Mouse (Mus musculus): Measurements from ENCODE around the gene Pkp3.

The Pkp3 gene

DNA sequence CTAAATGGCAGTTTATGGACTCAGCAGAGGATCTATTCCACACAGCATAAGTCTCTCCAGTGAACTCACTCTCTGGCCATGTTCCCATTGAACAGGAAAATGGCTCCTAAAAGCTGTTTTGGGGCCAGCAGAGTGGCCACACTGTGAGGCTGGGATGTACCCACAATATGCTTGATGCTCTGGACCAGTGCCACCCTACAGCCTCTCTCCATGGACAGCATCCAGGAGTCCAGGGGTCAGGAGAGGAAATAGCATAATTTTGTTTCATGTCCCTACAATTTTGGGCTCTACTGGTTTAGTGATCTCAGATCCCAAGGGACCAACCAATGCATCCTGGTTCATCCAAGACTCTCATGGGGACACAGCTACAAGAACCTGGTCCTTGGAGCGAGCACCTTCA, 20.5 kb upstream of the Pkp3 start:
- no peak for DNase-seq (ENCODE audit: low spot score)

DNA sequence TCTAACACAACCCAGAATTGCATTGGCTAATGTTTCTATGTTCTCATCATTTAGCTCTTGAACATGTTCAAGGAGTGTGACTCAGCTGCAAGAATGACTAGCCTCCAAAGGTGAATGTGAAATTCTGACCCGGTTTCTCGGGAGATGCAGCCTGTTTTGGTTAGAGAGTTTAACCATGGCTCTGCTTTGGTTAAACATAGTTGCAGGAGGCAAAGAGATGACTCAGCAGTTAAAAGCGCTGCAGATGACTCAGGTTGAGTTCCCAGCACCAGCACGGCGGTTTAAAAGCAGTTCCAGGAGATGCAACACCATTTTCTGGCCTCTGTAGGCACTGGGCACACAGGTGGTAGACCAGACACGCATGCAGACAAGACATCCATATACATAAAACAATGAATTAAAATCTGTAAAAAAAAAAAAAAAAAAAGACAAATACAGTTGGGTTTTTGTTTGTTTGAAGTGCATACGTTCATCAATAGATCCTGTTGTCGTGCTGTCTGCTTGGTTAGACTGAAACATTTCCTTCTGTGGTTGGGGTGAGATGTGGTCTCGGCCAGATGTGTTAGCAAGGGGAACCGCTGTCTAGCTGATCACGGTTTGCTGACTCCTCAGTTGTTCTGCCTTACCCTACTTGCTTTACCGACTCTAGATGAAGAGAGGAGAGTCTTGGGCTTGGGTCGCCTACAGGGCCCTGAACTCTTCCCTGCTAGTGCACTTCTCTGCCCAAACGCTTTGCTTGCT, 19.2 kb upstream of the Pkp3 start:
- DNase-seq (ENCODE audit: low spot score) = no peak

DNA sequence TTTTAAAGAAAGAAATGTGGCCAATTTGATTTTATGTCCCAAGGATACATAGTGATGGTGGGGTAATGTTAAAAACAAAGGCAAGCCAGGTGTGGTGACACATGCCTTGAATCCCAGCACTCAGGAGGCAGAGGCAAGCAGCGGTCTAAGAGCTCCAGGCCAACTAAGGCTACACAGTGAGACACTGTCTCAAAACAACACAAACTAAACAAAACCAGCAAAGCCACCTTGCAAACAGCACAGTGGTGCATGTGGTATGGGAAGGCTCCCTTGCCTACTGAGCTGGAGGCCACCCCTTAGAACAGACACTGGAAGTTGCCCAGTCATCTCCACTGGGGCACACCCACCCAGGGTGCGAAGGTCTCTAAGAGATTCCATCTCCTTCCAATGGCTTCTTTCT, 18.1 kb upstream of the Pkp3 start:
- DNase-seq (ENCODE audit: low spot score) = no peak

DNA sequence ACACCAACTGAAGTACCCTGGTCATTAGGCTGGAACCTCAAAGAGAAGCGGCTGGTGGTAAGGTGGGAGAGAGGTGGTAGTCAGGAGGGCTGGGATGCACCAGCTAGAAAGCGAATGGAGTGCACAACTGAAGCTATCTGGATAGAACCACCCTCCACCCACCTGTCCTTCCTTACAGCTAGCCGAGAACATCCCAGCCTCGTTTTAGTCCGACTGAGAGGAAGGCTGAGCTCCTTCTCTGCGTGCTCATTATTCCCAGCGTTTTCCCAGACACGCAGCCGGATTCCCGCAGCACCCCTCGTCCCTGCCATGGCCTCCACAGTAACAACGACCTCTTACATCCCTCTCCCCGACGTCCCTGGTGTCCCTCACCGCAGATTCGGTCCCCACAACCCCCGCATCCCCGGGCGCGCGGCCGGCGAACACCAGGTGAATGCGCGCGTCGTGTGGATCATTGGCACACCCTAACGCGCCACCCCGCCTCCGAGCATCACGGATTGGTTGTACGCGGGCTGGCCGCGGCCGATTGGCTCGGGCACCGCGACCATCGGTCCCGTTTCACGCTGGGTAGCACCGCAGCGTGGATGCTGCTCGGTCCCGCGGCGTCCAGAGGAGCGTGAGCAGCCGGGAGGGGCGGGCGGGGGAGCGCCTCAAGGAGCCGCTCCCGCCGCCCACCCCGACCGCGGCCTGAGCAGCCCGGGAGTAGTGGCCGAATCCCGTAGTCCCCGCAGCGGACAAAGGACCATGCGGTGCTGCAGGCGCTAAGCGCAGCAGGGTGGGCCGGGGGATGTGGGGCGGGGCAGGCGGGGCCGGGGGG, 17.4 kb upstream of the Pkp3 start, which contains the start of gene B4galnt4:
TSS of gene B4galnt4 (plus strand) at position 679 of the 817 bp plus-strand sequence.
- peak; percentile 87 for DNase-seq (ENCODE audit: low spot score)

DNA sequence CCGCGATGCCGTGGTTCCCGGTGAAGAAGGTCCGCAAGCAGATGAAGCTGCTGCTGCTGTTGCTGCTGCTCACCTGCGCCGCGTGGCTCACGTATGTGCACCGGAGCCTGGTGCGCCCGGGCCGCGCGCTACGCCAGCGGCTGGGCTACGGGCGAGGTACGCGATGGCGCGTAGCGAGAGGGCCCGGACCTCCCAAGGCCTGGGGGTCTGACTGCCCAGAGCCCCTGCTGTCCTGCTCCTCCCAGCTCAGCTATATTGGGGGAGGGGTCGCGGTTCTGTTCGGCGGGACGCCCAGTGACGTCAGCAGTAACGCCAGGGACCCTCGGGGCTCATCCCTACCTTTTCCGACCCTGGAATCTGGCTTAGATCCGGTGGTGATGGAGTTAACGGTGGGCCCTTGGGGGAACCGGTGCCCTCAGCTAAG, 16.7 kb upstream of the Pkp3 start:
- peak; percentile 55 for DNase-seq (ENCODE audit: low spot score)

DNA sequence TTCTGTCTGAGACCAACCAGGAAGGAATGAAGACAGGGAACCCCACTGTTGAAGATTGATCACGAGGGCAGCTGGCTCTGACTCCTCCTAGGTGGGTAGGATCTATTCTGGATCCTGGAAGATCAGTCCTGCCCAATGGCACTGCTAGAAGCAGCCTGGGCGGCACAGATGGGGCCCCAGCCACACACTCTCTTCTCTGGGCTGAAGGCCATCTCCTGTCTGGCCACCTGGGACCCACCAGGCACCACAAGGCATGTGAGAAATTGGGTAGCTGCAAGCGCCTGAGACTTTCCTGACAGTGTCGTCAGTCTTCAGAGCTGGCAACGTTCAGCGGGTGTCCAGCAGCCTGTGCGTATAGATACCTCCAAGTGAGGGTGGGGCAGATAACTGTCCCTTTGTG, 15.5 kb upstream of the Pkp3 start:
- DNase-seq (ENCODE audit: low spot score) = no peak

GRCm38 (mm10) chr7:141063353-141063752, 14.7 kb upstream of the Pkp3 start:
- no peak for DNase-seq (ENCODE audit: low spot score)

DNA sequence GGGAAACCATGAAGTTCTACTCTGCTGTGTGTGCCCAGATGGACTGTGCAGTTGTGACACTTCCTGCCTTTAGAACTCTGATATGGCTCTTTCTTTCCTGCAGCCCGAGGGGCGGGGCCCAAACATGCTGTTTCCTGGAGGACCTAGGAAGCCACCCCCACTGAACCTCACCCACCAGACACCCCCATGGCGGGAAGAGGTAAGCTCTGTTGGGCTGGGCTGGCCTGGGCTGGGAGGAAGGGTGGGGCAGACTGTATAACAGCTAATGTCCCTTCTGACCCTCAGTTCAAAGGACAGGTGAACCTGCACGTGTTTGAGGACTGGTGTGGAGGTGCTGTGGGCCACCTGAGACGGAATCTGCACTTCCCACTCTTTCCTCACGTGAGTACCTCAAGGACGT, 13.8 kb upstream of the Pkp3 start:
- DNase-seq (ENCODE audit: low spot score) = no peak

GRCm38 (mm10) chr7:141064576-141064975, 13.4 kb upstream of the Pkp3 start:
- no peak for DNase-seq (ENCODE audit: low spot score)

DNA sequence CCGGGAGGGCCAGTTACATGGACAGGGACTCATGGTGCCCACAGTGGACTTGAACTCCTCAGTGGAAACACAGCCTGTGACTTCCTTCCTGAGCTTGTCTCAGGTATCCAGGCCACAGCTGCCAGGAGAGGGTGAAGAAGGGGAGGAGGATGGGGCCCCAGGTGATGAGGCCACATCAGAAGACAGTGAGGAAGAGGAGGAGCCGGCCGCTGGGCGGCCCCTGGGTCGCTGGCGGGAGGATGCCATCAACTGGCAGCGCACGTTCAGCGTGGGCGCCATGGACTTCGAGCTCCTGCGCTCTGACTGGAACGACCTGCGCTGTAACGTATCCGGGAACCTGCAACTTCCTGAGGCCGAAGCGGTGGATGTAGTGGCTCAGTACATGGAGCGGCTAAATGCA, 9.7 kb upstream of the Pkp3 start:
- DNase-seq (ENCODE audit: low spot score) = no peak

DNA sequence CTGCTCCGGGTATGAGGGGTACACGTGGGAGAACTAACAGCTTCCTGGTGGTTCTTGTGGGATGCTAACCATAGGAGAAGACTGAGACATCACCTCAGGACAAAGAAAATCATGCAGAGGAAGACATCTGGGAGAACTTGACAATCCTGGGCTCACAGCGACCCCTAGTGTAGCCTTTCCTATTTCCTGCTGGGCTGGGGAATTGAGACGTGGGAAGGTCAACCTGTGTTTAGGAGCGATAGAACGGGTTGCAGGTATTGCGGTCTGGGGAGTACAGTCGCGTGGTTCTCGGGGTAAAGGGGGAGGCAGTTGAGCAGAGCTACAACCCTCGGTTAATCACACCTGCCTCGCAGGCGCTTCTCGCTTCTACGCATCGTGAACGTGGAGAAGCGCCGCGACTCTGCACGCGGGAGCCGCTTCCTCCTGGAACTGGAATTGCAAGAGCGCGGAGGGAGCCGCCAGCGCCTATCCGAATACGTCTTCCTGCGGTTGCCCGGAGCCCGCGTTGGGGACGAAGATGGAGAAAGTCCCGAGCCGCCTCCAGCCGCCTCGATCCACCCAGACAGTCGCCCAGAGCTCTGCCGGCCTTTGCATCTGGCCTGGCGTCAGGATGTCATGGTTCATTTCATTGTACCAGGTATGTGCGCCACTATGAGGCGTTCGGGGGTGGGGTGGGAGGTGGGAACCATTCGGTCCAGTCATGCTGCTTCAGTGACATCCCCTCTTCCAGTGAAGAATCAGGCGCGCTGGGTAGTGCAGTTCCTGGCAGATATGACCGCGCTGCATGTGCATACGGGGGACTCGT, 7.8 kb upstream of the Pkp3 start:
- DNase-seq (ENCODE audit: low spot score) = peak; percentile 91

- peak; percentile 28 for DNase-seq (ENCODE audit: low spot score)
Measured at GRCm38 (mm10) chr7:141072017-141072745, 5.8 kb upstream of the Pkp3 start.

DNA sequence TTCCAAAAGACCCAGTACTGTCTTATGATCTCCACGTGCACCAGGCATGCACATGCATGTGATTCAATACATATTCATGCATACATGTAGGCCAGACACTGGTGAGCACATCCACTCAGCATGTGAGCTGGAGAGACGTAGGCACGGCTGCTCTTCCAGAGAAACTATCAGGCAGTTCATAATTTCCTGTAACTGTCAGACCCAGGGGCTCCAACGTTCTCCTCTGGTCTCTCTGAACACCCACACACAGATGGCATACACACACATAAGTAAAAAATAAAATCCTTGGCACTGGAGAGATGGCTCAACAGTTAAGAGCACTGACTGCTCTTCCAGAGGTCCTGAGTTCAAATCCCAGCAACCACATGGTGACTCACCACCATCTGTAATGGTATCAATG, 4.2 kb upstream of the Pkp3 start:
- no peak for DNase-seq (ENCODE audit: low spot score)

GRCm38 (mm10) chr7:141078876-141079275, 858 bp downstream of the Pkp3 start:
- DNase-seq (ENCODE audit: low spot score) = no peak

DNA sequence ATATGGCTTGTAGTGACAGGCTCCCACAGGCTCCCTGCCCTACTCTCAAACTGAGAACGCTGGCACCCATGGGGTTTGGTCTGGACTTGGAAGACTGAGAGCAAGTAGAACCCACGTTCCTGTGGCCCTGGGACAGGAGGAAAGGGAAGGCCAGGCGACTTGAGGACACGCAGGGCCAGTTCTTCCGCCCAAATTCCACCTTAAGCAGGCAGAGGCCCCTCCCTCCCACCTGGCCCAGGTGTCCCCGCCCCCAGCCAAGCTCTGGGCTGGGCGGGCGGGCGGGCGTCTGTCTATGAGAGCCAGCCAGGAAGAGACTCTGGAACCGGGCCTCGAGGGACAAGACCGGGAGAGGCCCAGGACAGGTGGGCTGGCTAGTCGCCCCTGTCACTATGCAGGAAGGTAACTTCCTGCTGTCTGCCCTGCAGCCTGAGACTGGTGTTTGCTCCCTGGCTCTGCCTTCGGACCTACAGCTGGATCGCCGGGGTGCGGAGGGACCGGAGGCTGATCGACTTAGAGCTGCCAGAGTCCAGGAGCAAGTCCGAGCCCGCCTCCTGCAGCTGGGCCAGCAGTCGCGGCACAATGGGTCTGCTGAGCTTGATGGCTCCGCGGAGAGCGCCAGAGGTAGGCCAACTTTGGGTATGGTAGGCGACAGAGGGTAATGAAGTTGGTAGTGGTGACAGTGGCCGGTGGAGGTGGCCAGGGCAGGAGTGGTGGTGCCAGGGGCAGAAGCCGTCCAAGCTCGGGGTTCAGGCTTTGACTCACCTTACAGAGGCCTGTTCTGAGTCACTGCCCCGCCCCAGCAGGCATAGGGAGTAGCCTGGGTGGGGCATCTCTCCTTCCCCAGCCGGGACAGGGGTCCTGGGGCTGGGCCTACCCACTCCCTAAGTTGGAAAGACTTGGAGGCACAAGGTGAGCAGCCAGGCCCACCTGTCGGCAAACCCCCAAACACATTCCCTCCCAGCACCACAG, 1.7 kb downstream of the Pkp3 start:
- DNase-seq (ENCODE audit: low spot score) = no peak

- DNase-seq (ENCODE audit: low spot score) = no peak
Measured at GRCm38 (mm10) chr7:141087894-141088293, 9.9 kb downstream of the Pkp3 start.

- DNase-seq (ENCODE audit: low spot score) = no peak
Measured at GRCm38 (mm10) chr7:141088473-141088872, 10.5 kb downstream of the Pkp3 start.

DNA sequence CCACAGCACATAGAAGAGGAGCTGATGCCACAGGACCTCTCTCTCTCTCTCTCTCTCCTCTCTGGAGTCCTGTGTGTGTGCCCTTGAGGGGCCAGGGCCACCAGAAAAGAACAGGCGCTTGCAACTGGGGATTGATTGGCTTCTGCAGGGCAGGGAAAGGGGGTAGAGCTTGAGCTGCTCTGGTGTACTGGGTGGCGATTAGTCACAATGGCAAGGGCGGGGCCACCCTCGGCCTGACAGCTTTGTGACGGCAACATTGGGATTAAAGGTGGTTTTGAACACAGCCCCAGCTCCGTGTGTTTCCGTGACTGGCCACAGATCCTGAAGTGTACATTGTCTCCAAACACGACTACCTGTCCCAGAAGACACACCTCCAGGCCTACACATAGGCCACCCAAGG, 12.2 kb downstream of the Pkp3 start:
- DNase-seq (ENCODE audit: low spot score) = no peak

DNA sequence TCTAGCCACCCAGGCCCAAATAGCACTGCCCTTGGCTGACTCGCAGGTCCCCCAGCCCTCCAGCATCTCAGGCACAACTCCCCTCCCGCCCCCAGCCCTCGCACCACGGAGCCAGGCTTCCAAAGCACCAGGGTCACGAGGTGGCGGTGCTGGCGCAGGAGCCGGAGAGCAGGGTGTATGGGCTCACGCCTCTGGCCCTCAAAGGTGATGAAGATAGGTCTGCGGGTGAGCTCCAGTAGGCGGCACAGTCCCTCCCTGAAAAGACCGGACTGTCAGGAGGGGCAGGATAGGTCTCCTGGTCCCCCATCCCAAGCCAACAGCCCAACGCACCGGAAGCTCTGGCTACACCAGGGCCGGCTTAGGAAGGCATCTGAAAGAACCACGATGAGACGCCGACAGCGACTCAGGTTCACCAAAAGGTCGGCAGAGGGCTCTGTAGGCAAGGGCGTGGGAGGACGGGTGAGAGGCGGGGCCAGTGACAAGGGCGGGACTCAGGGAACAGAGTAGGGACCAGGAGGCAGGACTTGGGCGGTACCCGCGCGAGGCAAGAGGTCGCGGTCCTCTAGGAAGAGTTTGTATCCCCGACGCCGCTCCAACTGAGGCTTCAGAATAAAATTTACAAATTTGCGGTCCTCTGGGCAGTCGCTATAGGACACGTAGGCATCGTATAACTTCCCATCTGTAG, 14.2 kb downstream of the Pkp3 start:
- DNase-seq (ENCODE audit: low spot score) = peak; percentile 86

GRCm38 (mm10) chr7:141093950-141094349, 15.9 kb downstream of the Pkp3 start:
- no peak for DNase-seq (ENCODE audit: low spot score)

Measured in retina, embryonic 14.5 days (tissue).